Mouse (Mus musculus): ENCODE measurements at regions not wholly inside any gene's neighbourhood (a gene's known extent, or its start where the extent isn't known, plus 50 kb on each side); places are given as distances from the start of the nearest gene placed in this dataset.

GRCm38 (mm10) chr3:143373501-143373900 is 491.7 kb upstream of the Pkn2 start:
- TF ChIP-seq CTCF (IDR thresholded peaks at IDR 0.05; ENCODE audit: borderline replicate concordance, control insufficient read depth, extremely low read depth, insufficient read depth, low read length, poor library complexity) (no peak), POLR2A (IDR thresholded peaks at IDR 0.05; ENCODE audit: control insufficient read depth, extremely low read depth, insufficient read depth, low read length, poor library complexity) (no peak)

Measured in thymus, adult 2 months (tissue).